Mouse (Mus musculus) skeletal muscle tissue, adult 2 months (tissue): Measurements from ENCODE around the gene Olfr67.
"Not testable (repeated sequence)": the region's sequence is repeated elsewhere in the genome, so short reads cannot be mapped to it uniquely, and the experiment has no call there.

ENCODE experiments used
- DNase-seq: peaks from one replicate; pipeline ENCODE4 v3.0.0-alpha.2; 2012; ENCODE audit warnings: low read depth, low spot score

The Olfr67 gene

GRCm38 (mm10) chr7:103771494-103771893 is 20.1 kb downstream of the Olfr67 start, which contains the start of gene Olfr69:
Gene Olfr69 (minus strand): TSS chr7:103771594.
- DNase-seq: no peak

- not testable (repeated sequence) for DNase-seq
Observed at GRCm38 (mm10) chr7:103767687-103768086, 23.9 kb downstream of the Olfr67 start.

DNA sequence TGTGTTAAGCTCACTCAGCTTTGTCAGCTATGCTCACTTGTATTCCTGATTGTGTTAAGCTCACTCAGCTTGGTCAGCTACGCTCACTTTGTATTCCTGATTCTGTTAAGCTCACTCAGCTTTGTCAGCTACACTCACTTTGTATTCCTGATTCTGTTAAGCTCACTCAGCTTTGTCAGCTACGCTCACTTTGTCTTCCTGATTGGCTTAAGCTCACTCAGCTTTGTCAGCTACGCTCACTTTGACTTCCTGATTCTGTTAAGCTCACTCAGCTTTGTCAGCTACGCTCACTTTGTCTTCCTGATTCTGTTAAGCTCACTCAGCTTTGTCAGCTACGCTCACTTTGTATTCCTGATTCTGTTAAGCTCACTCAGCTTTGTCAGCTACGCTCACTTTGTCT is 29.4 kb downstream of the Olfr67 start:
- not testable (repeated sequence) for DNase-seq

DNA sequence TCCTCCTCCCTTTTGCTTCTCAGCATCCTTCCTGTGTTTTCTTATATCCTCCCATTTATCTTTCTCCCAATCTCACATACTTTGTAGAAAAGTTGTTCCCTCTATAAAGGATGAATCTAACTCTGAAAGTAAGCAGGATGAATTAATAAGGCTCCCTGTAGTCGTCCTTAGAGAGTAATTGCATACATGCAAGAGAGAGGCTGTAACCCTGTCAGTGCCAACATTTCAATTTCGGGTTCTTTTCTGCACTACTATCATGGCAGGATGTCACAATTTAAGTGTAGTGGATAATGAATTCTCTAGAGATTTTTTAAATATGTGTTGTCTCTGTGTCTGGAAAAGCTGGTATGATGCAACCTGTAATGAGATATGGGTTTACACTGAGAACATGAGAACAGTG is 34.4 kb downstream of the Olfr67 start, which contains the start of gene Olfr630:
Gene Olfr630, minus strand, starts transcription at position 101 of the 400 bp plus-strand sequence.
- DNase-seq: no peak

GRCm38 (mm10) chr7:103744843-103745242 is 46.8 kb downstream of the Olfr67 start, which contains the start of gene Olfr629:
Gene Olfr629 (minus strand): TSS chr7:103744943.
- no peak for DNase-seq
